Mouse (Mus musculus) liver, embryonic 11.5 days (tissue): ENCODE results near the gene Mical3. TPM values are rescaled to one million over a fixed set of nuclear protein-coding genes. Genes with fewer than 3 reads are reported as not detected.

Experiments used
- ATAC-seq: fragments of 200-750 bp; cut with Nextera tagmentation; replicated peaks from 2 replicates; pipeline ENCODE4 v1.8.0; 2017; ENCODE audit warnings: moderate number of reproducible peaks, mild to moderate bottlenecking, moderate TSS enrichment, moderate library complexity; ENCODE audit not compliant: low FRiP score
- DNase-seq: peaks from one replicate; pipeline ENCODE4 v3.0.0-alpha.2; 2017; ENCODE audit warnings: low spot score
- H3K27ac ChIP-seq: fragments of 300-500 bp; sonication (generic); 2 replicates; pipeline ENCODE4 v1.5.1; 2014; ENCODE audit warnings: mild to moderate bottlenecking, low read depth, low read length, control low read depth
- H3K27me3 ChIP-seq: fragments of 300-500 bp; sonication (generic); replicated peaks from 2 replicates; pipeline ENCODE4 v1.6.1; 2014; ENCODE audit warnings: low read length, mixed read lengths; ENCODE audit not compliant: control insufficient read depth, insufficient read depth
- H3K36me3 ChIP-seq: fragments of 300-500 bp; sonication (generic); 2 replicates; pipeline ENCODE4 v1.6.1; 2014; ENCODE audit warnings: mild to moderate bottlenecking, low read length, moderate library complexity, mixed read lengths; ENCODE audit not compliant: control insufficient read depth, insufficient read depth
- H3K4me1 ChIP-seq: fragments of 300-500 bp; sonication (generic); replicated peaks from 2 replicates; pipeline ENCODE4 v1.6.1; 2014; ENCODE audit warnings: low read length, mixed read lengths; ENCODE audit not compliant: control insufficient read depth, insufficient read depth
- H3K4me2 ChIP-seq: fragments of 300-500 bp; sonication (generic); 2 replicates; pipeline ENCODE4 v1.6.1; 2014; ENCODE audit warnings: mild to moderate bottlenecking, control low read depth, moderate library complexity
- H3K4me3 ChIP-seq: fragments of 300-500 bp; sonication (generic); 2 replicates; pipeline ENCODE4 v1.5.1; 2014; ENCODE audit warnings: low read depth, low read length, control low read depth
- H3K9ac ChIP-seq: fragments of 300-500 bp; sonication (generic); 2 replicates; pipeline ENCODE4 v1.6.1; 2014; ENCODE audit warnings: low read depth, low read length, control low read depth
- H3K9me3 ChIP-seq: fragments of 300-500 bp; sonication (generic); 2 replicates; pipeline ENCODE4 v1.6.1; 2016; ENCODE audit warnings: low read length, inconsistent platforms, mixed read lengths; ENCODE audit not compliant: control insufficient read depth
- WGBS: fragments of 180-500 bp; shearing (Covaris S2); extraction: QIAGEN DNeasy Blood & Tissue Kit; methylation state at CpG from one replicate; pipeline ENCODE4 v1.1.7; 2014; 5-methylcytosine and 5-hydroxymethylcytosine counted together
- polyA plus RNA-seq: library from polyadenylated mRNA; unstranded; fragments of >200 nt; fragmentation: Nextera tagmentation; extraction: Ambion mirVana; gene quantifications from 2 replicates; pipeline ENCODE4 v1.2.1, GENCODE M21; 2014

The Mical3 gene
- polyA plus RNA-seq, 1 experiment from 2014 or later, result 20.2 TPM

DNA sequence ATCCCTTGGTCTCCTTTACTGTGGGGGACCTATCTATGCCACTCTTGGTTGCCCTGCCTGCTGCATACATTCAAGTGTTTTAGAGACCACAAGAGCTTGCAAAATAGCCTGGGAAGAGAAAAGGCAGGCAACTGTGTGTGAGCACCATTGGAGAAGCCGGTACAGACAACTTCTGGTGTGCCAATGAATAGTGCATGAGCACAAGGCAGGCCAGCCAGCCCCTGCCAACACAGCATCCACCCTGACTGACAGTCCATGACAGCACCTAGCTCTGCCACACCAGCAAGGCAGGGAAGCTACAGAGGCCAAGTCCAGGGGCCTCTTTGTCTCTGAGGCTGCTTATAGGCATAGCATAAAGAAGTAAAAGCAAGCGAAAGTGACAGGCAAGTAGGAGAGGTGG, 28.7 kb downstream of the Mical3 start:
- no peaks in the 10 kb centered on the region for H3K9me3 ChIP-seq
- peaks cover 11% of the 10 kb centered on the region for H3K36me3 ChIP-seq
- no peak overlapping the region for H3K27ac ChIP-seq
- H3K27me3 ChIP-seq, result no peaks in the 10 kb centered on the region
- DNase-seq (no peak), ATAC-seq (no peak)
- WGBS, result 80% methylated on average over 2 of the region's 2 CpGs
- H3K9ac ChIP-seq, result no peak overlapping the region
- no peak overlapping the region for H3K4me3 ChIP-seq
- H3K4me1 ChIP-seq, result peaks cover 75% of the 10 kb centered on the region
- no peak overlapping the region for H3K4me2 ChIP-seq

DNA sequence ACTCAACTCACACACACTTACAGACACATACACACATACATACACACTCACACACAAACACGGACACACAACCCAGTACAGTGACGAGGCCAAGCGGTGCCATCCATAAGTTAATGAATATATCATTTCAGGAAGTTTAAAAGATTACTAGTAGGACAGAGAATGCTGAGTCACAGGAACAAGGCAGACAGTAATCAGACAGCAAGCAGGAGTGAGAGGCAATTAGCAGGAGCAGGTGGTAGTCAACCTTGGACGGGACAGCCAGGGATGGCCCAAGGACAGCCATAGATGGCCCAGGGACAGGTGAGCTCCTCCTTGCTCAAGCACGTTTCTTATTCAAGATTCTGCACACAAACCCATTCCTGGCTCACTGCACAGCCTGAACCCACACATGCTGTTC, 29.6 kb downstream of the Mical3 start:
- DNase-seq, result no peak
- Histone ChIP-seq H3K4me1 (peaks cover 77% of the 10 kb centered on the region), H3K4me3 (no peak overlapping the region), H3K4me2 (no peak overlapping the region), H3K9ac (peak overlapping the region; percentile 31; the same call in 1 of the 2 replicates), H3K36me3 (peaks cover 8% of the 10 kb centered on the region; the same call in 1 of the 2 replicates), H3K27me3 (no peaks in the 10 kb centered on the region), H3K9me3 (no peaks in the 10 kb centered on the region), H3K27ac (no peak overlapping the region; the same call in 1 of the 2 replicates)
- ATAC-seq, result peak; percentile 53; the same call in 1 of the 2 replicates
- 63% methylated on average over 5 of the region's 5 CpGs for WGBS

DNA sequence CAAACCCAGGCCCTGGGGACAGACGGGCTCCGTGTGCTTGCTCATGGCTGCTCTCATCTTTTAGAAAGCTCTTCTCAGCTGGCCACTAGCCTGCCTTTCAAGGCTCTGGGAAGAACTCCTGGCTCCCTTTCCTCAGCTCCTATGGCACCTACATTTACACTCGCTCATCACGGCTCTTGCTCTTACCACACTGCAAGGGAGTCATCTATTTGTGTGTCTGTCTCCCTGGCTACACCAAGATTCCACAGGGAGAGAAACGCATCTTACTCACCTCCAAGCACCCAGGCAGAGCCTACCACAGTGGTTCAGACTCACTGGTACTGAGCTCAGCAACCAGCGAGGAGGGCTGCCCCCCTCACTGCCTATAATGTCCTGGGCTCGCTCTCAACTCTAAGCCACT, 31.0 kb downstream of the Mical3 start:
- no peaks in the 10 kb centered on the region for H3K27me3 ChIP-seq
- no peak overlapping the region for H3K9ac ChIP-seq
- H3K36me3 ChIP-seq, result peaks cover 8% of the 10 kb centered on the region; the same call in 1 of the 2 replicates
- ATAC-seq (no peak), DNase-seq (no peak)
- no peaks in the 10 kb centered on the region for H3K9me3 ChIP-seq
- H3K27ac ChIP-seq, result 0 out of 2 replicates have a peak overlapping the region, but pooled peaks have one; percentile 45
- H3K4me2 ChIP-seq, result no peak overlapping the region
- WGBS, result 91% methylated on average over 7 of the region's 7 CpGs
- H3K4me1 ChIP-seq, result peaks cover 81% of the 10 kb centered on the region
- no peak overlapping the region for H3K4me3 ChIP-seq

- H3K4me3 ChIP-seq, result no peak overlapping the region
- peaks cover 82% of the 10 kb centered on the region for H3K4me1 ChIP-seq
- WGBS, result 74% methylated on average over 4 of the region's 4 CpGs
- ATAC-seq, result no peak
- H3K4me2 ChIP-seq, result 0 out of 2 replicates have a peak overlapping the region, but pooled peaks have one; percentile 7
- peak overlapping the region; percentile 45 for H3K27ac ChIP-seq
- H3K36me3 ChIP-seq, result peaks cover 8% of the 10 kb centered on the region; the same call in 1 of the 2 replicates
- DNase-seq, result no peak
- H3K27me3 ChIP-seq, result no peaks in the 10 kb centered on the region
- H3K9ac ChIP-seq, result no peak overlapping the region
- no peaks in the 10 kb centered on the region for H3K9me3 ChIP-seq
Observed at GRCm38 (mm10) chr6:121099228-121099608, 31.6 kb downstream of the Mical3 start.

DNA sequence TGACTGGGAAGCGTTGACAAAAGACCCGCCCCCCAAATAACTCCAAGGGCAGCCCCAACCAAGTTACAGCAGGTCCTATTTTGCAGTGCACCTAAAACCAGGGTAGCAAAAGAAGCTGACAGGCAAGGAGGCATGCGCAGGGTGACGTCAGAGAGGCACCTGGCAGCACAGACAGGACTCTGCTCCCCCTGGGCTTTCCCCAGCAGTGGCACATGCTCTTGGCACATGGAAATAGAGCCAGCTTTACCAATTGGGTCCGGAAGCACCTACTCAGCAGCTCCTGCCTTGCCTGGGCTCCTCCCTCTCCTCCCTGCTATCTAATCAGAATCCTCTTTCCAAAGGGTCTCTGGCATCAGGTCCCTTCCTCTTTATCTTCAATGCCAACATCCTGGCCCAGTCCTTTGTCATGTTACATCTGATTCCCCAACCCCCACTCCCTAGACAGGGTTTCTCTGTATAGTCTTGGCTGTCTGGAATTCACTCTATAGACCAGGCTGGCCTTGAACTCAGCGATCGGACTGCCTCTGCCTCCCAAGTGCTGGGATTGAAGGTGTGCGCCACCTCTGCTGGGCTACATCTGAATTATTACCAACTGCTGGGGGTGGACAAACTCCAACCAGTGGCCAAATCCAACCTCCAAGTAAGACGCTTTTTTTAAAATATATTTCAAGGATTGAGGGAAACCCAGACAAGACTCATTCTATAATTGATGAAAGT, 32.1 kb downstream of the Mical3 start:
- H3K4me3 ChIP-seq, result no peak overlapping the region
- H3K27ac ChIP-seq, result peak overlapping the region; percentile 45
- no peak for DNase-seq
- peaks cover 86% of the 10 kb centered on the region for H3K4me1 ChIP-seq
- H3K4me2 ChIP-seq, result peak overlapping the region; percentile 9; the same call in 1 of the 2 replicates
- no peaks in the 10 kb centered on the region for H3K27me3 ChIP-seq
- H3K36me3 ChIP-seq, result peaks cover 8% of the 10 kb centered on the region; the same call in 1 of the 2 replicates
- H3K9ac ChIP-seq, result no peak overlapping the region
- ATAC-seq, result no peak
- 60% methylated on average over 9 of the region's 9 CpGs for WGBS
- H3K9me3 ChIP-seq, result no peaks in the 10 kb centered on the region

- peaks cover 5% of the 10 kb centered on the region; the same call in 1 of the 2 replicates for H3K36me3 ChIP-seq
- H3K9ac ChIP-seq, result no peak overlapping the region
- no peaks in the 10 kb centered on the region for H3K9me3 ChIP-seq
- H3K4me1 ChIP-seq, result peaks cover 87% of the 10 kb centered on the region
- H3K27ac ChIP-seq, result peak overlapping the region; percentile 4; the same call in 1 of the 2 replicates
- H3K4me3 ChIP-seq, result no peak overlapping the region
- H3K4me2 ChIP-seq, result no peak overlapping the region
- no peak for DNase-seq
- H3K27me3 ChIP-seq, result no peaks in the 10 kb centered on the region
- no peak for ATAC-seq
- WGBS, result 76% methylated on average over 9 of the region's 9 CpGs
Observed at GRCm38 (mm10) chr6:121098109-121098508, 32.7 kb downstream of the Mical3 start.

DNA sequence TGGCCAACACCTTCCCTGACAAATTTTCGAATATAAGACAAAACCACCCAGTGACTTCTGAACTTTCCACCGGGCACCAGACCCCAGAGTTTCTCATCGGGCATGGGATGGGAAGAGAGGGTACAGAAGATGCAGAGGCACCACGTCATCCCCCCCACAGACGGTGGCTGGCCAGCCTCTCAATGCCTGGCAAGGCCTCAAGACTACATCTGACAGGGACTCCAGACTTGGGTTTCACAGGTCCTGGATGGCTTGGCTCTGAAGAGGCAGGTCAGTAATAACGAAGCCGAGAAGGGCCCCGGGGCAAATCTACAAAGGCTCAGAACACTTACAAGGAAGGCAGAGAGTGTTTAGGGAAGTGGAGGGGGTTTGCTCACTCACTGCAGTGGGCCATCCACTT, 33.9 kb downstream of the Mical3 start:
- Histone ChIP-seq H3K27me3 (no peaks in the 10 kb centered on the region), H3K9ac (0 out of 2 replicates have a peak overlapping the region, but pooled peaks have one; percentile 14), H3K4me1 (peaks cover 90% of the 10 kb centered on the region), H3K27ac (peak overlapping the region; percentile 60), H3K4me2 (no peak overlapping the region), H3K4me3 (no peak overlapping the region), H3K36me3 (peaks cover 2% of the 10 kb centered on the region), H3K9me3 (no peaks in the 10 kb centered on the region)
- ATAC-seq (no peak), DNase-seq (no peak)
- 84% methylated on average over 8 of the region's 8 CpGs for WGBS

DNA sequence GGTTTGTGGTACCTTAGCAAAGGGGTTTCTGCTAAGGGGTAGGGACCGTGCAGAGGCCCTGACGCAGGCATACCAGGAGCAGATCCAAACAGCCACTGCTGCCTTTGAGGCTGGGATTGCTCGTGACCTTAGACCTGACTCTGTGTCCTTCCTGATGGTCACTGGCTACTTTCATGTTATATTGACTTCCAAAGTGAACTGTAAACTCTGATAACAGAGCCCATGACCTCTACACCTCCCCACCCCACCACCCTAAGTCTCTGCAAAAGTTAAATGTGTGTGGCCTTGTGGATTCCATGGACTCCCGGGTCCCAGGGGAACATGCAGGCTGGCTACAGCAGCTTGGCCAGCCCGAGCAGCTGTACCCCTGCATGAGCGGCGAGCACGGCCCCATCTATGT, 34.4 kb downstream of the Mical3 start:
- DNase-seq, result no peak
- H3K9ac ChIP-seq, result 0 out of 2 replicates have a peak overlapping the region, but pooled peaks have one; percentile 14
- no peaks in the 10 kb centered on the region for H3K27me3 ChIP-seq
- H3K4me2 ChIP-seq, result no peak overlapping the region
- H3K36me3 ChIP-seq, result peaks cover 2% of the 10 kb centered on the region
- H3K9me3 ChIP-seq, result no peaks in the 10 kb centered on the region
- H3K4me3 ChIP-seq, result no peak overlapping the region
- 71% methylated on average over 8 of the region's 8 CpGs for WGBS
- H3K4me1 ChIP-seq, result peaks cover 86% of the 10 kb centered on the region
- no peak for ATAC-seq
- peak overlapping the region; percentile 60 for H3K27ac ChIP-seq
